Mouse (Mus musculus) R1 (cell line): ENCODE results near the gene Ints7.

Experiments
- DNase-seq: peaks from one replicate; pipeline ENCODE4 v3.0.0-alpha.2; 2018; ENCODE audit warnings: low read depth, low spot score

Gene Ints7

GRCm38 (mm10) chr1:191583836-191584235 is 8.4 kb downstream of the Ints7 start:
- no peak for DNase-seq

GRCm38 (mm10) chr1:191584483-191584882 is 9.0 kb downstream of the Ints7 start:
- DNase-seq, result no peak

DNA sequence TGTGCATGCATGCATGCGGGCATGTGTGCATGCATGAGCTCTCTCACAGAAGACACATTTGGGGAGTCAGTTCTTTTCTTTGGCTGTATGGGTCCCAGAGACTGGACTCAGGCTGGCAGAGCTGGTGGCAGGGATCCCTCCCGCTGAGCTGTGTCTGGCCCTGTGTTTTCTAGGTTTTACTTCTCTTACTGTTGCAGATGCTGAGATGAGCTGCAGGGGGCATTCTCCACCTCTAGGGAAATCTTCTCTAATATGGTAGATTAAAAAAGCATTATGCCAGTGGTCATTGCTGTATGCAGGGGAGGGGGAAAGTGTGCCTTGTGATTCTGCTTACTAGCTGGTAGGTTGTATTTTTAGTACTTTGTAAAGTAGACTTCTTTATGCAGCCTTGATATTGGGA is 10.3 kb downstream of the Ints7 start:
- no peak for DNase-seq

GRCm38 (mm10) chr1:191587062-191587461 is 11.6 kb downstream of the Ints7 start:
- DNase-seq, result no peak

DNA sequence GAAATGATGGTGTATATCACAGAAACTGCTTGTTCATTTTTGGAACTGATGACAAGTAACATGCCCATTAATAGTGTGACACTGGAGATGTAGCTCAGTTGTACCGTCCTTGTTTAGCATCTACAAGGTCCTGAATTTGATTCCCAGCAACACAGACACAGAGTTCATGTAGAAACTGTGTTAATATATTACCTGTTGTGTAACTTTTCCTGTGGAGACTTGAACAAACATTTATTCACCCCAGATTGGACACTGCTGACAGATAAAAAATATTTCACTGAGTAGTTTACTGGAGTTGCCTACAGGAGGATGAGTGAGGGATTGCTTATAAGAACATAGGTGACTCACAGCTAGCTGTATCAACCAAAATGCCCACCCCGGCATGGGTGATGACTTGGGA is 13.3 kb downstream of the Ints7 start:
- DNase-seq, result no peak

DNA sequence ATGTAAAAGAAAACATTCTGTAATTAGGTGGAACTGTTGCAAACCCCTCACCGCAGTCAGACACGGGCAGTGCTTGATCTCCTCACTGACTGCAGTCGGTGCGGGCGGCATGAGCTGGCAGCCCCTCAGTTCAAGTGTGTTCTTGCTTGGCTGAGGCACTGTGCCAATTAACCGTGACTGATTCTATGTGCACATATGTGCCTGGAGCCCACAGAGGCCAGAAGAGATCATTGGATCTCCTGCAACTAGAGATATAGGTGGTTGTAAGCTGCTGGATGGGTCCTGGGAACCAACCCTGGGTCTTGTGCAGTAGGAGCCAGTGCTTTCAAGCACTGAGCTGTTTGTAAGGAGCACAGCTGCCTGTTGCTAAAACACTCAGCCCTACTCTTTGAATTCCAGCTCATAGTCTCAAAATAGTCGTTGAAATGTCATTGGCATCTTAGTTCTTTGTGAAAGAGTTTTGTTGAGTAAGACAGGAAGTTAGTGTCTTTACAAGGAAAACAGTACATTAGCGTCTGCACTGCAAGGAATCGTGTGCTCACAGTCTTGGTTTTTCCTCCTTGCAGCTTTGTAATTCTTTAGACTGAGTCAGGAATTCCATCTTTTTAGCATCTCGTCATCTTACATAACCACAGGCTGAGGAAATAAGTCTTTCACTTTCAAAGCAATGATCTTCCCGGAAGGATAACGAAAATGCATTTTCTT is 16.7 kb downstream of the Ints7 start:
- no peak for DNase-seq

- DNase-seq, result no peak
Observed at GRCm38 (mm10) chr1:191596076-191596475, 20.6 kb downstream of the Ints7 start.

- DNase-seq, result no peak
Observed at GRCm38 (mm10) chr1:191599210-191599609, 23.8 kb downstream of the Ints7 start.

GRCm38 (mm10) chr1:191604690-191605089 is 29.3 kb downstream of the Ints7 start:
- DNase-seq, result peak; percentile 44

- no peak for DNase-seq
Observed at GRCm38 (mm10) chr1:191609051-191609450, 33.6 kb downstream of the Ints7 start.

- no peak for DNase-seq
Observed at GRCm38 (mm10) chr1:191609578-191609977, 34.1 kb downstream of the Ints7 start.

DNA sequence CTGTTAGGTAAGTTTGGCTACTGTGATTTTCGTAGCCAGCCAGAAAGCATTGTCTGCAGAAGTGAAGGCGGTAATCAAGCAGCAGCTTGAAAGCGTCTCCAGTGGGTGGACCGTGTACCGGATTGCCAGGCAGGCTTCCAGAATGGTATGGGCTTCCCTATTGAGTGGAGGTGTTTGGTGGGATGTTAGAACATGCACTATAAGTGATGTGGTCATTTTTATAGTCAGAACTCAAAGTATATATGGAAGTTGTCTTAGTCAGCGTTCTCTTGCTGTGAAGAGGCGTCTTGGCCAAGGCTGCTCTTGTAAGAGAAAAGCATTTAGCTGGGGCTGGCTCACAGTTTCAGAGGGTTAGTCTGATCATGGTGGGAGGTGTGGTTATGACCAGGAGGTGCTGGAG is 34.9 kb downstream of the Ints7 start:
- no peak for DNase-seq

DNA sequence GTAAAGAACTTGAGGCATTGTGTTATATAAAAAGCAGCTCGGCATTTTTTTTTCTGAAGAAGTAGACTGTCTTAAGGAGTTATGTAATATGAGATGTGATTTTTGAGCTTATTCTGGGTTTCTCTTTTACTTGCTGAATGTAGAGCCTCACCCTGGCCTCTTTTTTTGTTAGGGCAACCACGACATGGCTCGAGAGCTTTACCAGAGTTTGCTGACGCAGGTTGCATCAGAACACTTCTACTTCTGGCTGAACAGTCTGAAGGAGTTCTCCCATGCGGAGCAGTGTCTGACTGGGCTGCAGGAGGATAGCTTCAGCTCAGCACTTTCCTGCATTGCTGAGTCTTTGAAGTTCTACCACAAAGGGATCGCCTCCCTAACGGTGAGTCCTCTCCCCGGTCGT is 36.2 kb downstream of the Ints7 start:
- no peak for DNase-seq

GRCm38 (mm10) chr1:191612877-191613276 is 37.4 kb downstream of the Ints7 start:
- DNase-seq, result peak; percentile 53

DNA sequence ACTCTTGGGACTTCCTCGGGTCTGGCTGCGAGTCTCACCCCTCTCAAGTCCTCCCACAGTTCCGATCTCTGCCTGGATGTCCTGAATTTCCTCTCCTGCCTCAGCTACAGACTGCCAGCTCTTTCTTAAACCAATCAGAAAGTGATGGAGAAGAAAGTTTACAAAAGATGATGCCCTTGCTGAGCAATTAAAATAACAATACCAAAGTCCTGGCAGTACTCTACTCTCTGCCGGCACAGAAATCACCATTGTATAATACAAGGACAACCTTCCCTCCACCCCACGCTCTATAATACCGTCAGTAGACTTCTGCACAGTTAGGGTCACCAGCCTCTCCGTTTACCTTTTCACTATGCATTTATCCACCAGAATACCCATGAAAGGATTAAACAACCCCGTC is 40.8 kb downstream of the Ints7 start:
- peak; percentile 85 for DNase-seq

DNA sequence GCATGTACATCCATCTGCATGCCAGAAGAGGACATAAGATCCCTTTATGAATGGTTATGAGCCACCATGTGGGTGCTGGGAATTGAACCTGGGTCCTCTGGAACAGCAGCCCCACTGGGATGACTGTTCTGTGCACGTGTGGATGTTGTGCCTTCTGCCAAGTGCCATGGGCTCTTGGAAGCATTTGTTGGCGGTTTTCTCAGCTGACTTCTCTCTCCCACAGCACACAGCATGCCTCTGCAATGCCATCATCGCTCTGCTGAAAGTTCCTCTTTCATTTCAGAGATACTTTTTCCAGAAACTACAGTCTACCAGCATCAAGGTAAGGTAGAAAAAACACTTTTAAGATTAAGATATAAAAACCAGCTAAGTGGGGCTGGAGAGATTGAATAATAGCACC is 42.2 kb downstream of the Ints7 start:
- DNase-seq, result no peak

GRCm38 (mm10) chr1:191618067-191618766 is 42.8 kb downstream of the Ints7 start:
- no peak for DNase-seq

DNA sequence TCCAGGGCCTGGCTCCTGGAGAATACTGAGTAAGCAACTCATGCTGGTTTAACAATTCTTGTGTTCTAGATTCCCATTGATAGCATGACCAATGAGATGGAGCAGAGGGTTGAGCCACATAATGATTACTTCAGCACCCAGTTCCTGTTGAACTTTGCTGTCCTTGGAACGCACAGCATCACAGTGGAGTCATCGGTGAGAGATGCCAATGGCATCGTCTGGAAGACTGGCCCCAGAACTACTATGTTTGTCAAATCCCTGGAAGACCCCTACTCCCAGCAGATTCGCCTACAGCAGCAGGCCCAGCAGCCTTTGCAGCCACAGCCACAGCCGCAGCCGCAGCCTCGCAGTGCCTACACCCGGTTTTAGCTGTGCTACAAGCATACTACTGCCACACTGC is 45.7 kb downstream of the Ints7 start:
- DNase-seq, result no peak

DNA sequence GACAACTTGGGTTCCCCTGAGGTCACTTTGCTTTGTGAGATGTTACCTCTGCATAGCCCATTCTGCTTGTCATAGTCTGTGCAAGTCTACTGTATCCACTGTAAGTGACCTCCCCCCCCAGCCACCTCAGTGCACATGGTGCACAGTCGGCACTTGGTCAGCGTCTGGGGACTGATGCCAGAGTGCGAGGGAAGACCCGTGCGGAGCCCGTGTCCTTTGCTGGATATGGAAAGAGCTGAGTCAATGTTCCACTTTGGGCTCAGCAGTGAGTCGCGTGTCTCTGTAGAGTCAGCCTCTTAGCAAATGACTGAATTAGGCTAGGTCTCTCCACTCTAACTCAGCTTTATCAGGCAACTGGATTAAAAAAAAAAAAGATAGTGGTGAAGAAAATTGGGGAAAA is 47.4 kb downstream of the Ints7 start:
- DNase-seq, result no peak

DNA sequence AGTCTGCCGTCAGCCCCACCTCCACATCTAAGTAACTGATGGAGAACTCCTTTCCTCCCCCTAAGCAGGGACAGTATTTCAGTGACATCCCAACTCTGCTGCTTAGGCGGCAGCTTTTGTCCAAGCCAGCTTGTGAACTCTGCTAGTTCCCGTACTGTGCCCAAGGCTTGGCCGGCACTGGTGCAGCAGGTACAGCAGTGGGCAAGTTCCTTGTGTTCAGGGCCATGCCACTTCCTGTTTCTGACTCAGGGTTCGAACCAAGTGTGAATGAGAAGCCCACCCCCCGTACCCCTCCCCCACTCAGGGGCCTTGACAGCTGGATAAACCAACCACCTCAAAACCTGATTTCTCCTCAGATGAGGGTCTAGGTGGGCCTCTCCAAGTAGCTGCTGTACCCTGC is 49.1 kb downstream of the Ints7 start:
- no peak for DNase-seq

GRCm38 (mm10) chr1:191625026-191625425 is 49.6 kb downstream of the Ints7 start:
- no peak for DNase-seq

- no peak for DNase-seq
Observed at GRCm38 (mm10) chr1:191625620-191626019, 50.2 kb downstream of the Ints7 start.

GRCm38 (mm10) chr1:191628457-191629169 is 53.2 kb downstream of the Ints7 start:
- no peak for DNase-seq
